9 mouse cellular contexts compared by ENCODE assay signal in genomic region chr6:125483515-125484312, GRCm38 (mm10). TPM values are rescaled to one million over a fixed set of nuclear protein-coding genes. Genes with fewer than 3 reads are reported as not detected.
A peak's percentile ranks its signal among the peaks of the same experiment; 100 is the strongest.
DNase-seq lines count a peak whose midpoint lies in the region; ATAC-seq and TF ChIP-seq lines count a peak whose summit lies in the region.
"Had no signal": no experiment of that assay in that cellular context is flagged by ENCODE, and none has a peak within 500 bp of the region (broad histone marks: within the 10 kb centered on the region; RNA-seq: fewer than 3 reads in every experiment).

No protein-coding gene starts in this region.

- DNase-seq in heart, adult 11 months: peak; percentile 91
- DNase-seq in heart, adult 8-10 months (ENCODE audit: low spot score): no peak
- DNase-seq in A20 (ENCODE audit: low read depth, low spot score): peak; percentile 63
- DNase-seq in Muller cell, postnatal 12 days (ENCODE audit: inconsistent ontology term): no peak
- no peak for DNase-seq in left cerebral cortex, adult 2 months (ENCODE audit: extremely low spot score in 1 of 2, low spot score in 2 of 2)
- DNase-seq in right cerebral cortex, postnatal 4 days: no peak
- DNase-seq: gastrocnemius, postnatal 14 days had no signal

- H3K27ac ChIP-seq in bone marrow, adult 2 months (ENCODE audit: control insufficient read depth, insufficient read depth, low read depth, low read length, poor library complexity): peak overlapping the region; percentile 80
- no peak overlapping the region for H3K27ac ChIP-seq in left cerebral cortex, adult 2 months

- intact Hi-C loops in left cerebral cortex, adult 2 months (cut with DNase I): no loop called here

- TF ChIP-seq CTCF in bone marrow, adult 2 months (IDR thresholded peaks at IDR 0.05; ENCODE audit: control insufficient read depth, insufficient read depth, low read length): no peak
- TF ChIP-seq CTCF in left cerebral cortex, adult 2 months (IDR thresholded peaks at IDR 0.05): no peak

- no peak for TF ChIP-seq POLR2A in bone marrow, adult 2 months (IDR thresholded peaks at IDR 0.05; ENCODE audit: borderline replicate concordance, control insufficient read depth, low read depth, low read length)

- H3K4me1 ChIP-seq in bone marrow, adult 2 months (ENCODE audit: control insufficient read depth, insufficient read depth, low read length): peaks cover 17% of the 10 kb centered on the region

- 65% methylated on average over 12 of the region's 12 CpGs for WGBS in bone marrow, adult 2 months

- peak; percentile 27 for ATAC-seq in megakaryocyte progenitor cell, adult 5-6 weeks (replicated peaks; ENCODE audit: poor library complexity)

- no peak overlapping the region for H3K4me3 ChIP-seq in bone marrow, adult 2 months (replicated peaks; ENCODE audit: control insufficient read depth, low read depth, low read length)
- no peak overlapping the region for H3K4me3 ChIP-seq in left cerebral cortex, adult 2 months

RNA-seq across cellular contexts. Expression of gene Cd9, which starts 10.9 kb away (rescaled TPM):
- total RNA-seq in heart, adult 8-10 months (2022): 10 to 100 TPM; 39.4 to 57.8 (median 46.4) TPM
- polyA plus RNA-seq in bone marrow, adult 2 months (2011; ENCODE audit: insufficient read depth, insufficient read length, low replicate concordance, missing spikeins): 60.4 and 90.4 TPM in 2 replicates
- total RNA-seq in megakaryocyte progenitor cell, adult 5-6 weeks (2015): 41.0 and 50.9 TPM in 2 replicates
- total RNA-seq in megakaryocyte progenitor cell, adult 5-6 weeks (2017): 31.0 and 38.7 TPM in 2 replicates
- total RNA-seq in left cerebral cortex, adult 2 months (2021): 10 to 100 TPM; 39.6 to 40.7 TPM

Comparison
In these comparisons a context has a peak if more than half of its experiments do, and no peak if none do; other contexts are left out.
1. DNase-seq: peak in heart, adult 11 months (single experiment) and A20 (single experiment); none in heart, adult 8-10 months (single experiment), Muller cell, postnatal 12 days (single experiment), left cerebral cortex, adult 2 months (0 of 2) and right cerebral cortex, postnatal 4 days (single experiment).